Mouse (Mus musculus): Measurements from ENCODE around the gene Spire2. TPM values are rescaled to one million over a fixed set of nuclear protein-coding genes. Genes with fewer than 3 reads are reported as not detected.

The Spire2 gene
- polyA plus RNA-seq, 1 experiment from 2014 or later, result 5.1 TPM

DNA sequence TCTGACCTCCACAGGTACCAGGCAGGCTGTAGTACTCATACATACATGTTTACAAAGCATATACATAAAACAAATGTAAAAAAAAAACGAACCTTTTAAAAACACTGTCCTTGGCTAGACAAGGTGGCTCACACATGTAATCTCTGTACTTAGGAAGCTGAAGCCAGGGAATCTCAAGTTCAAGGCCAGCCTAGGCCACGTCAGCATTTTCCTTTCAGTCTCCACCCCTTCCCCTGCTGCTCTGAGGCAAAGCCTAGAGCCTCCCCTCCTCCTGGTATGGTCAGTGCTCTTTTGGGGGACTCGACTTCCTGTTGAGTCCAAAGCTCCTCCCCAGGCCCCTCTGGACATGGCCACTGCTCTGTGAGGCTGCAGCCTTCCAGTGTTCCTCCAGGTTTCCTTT lies 54.5 kb downstream of the Spire2 start:
- no peaks in the 10 kb centered on the region for H3K9me3 ChIP-seq
- no peaks in the 10 kb centered on the region for H3K4me1 ChIP-seq
- WGBS, result 72% methylated on average over 3 of the region's 3 CpGs
- ATAC-seq (ENCODE audit: insufficient number of reproducible peaks, insufficient read depth, low FRiP score, low TSS enrichment), result no peak
- no peak overlapping the region for H3K4me2 ChIP-seq (replicated peaks)
- H3K36me3 ChIP-seq, result peaks cover 97% of the 10 kb centered on the region
- no peak overlapping the region for H3K27ac ChIP-seq
- H3K27me3 ChIP-seq, result no peaks in the 10 kb centered on the region
- no peak overlapping the region for H3K4me3 ChIP-seq
- no peak overlapping the region for H3K9ac ChIP-seq

DNA sequence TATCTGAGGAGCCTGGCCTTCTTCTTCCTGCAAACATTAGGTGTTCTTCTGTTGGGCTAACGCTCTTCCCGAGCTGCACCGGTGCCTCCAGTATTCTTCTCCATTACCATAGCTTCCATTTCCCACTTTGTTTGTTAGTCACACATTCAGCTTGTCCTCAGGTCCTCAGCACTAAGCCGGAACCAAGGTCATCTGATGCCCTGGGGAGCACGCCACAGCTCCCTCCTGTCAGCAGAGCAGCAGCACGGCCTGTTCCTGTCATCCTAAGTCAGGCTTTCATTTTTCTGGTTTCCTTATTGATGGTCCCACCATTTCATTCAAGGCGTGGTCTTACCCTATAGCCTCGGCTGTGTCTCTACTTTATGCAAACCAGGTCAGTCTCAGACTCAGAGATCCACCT lies 55.3 kb downstream of the Spire2 start:
- Histone ChIP-seq H3K9ac (no peak overlapping the region), H3K9me3 (no peaks in the 10 kb centered on the region), H3K4me1 (no peaks in the 10 kb centered on the region), H3K4me3 (no peak overlapping the region), H3K27me3 (no peaks in the 10 kb centered on the region), H3K4me2 (replicated peaks) (no peak overlapping the region), H3K27ac (no peak overlapping the region), H3K36me3 (peaks cover 96% of the 10 kb centered on the region)
- ATAC-seq (ENCODE audit: insufficient number of reproducible peaks, insufficient read depth, low FRiP score, low TSS enrichment), result no peak
- 91% methylated on average over 8 of the region's 8 CpGs for whole genome bisulfite sequencing

DNA sequence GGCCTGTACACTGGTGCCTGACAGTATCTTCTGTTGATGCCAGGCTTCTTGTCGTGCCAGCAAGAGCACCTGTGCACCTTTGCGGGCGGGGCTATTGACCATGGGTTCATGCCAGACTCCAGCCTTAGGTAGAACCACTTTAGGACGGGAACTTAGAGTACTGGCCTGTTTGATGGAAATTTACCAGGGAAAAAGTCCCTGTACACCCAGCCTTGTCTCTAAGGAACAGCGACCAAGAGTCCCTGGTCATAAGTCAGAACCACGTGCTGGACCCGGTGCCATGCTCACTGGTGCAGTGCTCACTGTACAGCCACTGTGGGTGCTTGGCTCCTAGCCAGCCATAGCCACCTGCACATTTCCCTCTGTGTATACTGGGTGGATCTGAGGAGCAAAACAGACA lies 56.5 kb downstream of the Spire2 start:
- no peak overlapping the region for H3K4me3 ChIP-seq
- H3K9me3 ChIP-seq, result no peaks in the 10 kb centered on the region
- peaks cover 96% of the 10 kb centered on the region for H3K36me3 ChIP-seq
- no peaks in the 10 kb centered on the region for H3K27me3 ChIP-seq
- ATAC-seq (ENCODE audit: insufficient number of reproducible peaks, insufficient read depth, low FRiP score, low TSS enrichment), result no peak
- 95% methylated on average over 7 of the region's 7 CpGs for WGBS
- no peak overlapping the region for H3K9ac ChIP-seq
- no peaks in the 10 kb centered on the region for H3K4me1 ChIP-seq
- H3K4me2 ChIP-seq (replicated peaks), result no peak overlapping the region
- H3K27ac ChIP-seq, result no peak overlapping the region

DNA sequence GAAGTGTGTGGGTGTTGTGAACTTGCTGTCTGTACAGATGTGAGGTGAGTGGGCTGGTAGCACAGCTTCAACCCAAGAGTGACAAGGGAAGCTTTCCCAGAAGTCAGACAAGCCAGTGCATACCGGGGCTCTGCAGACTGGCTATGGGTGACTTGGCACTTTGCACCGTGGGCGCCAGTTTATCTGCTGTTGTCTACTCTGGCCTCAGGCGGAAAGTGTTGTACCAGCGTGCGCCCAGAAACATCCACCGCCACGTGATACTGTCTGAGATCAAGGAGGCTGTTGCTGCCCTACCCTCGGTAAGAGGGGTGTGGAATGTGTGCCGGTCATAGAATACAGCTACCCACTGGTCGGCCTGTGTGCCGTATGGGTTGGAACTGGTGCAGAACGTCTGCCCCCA lies 65.8 kb downstream of the Spire2 start:
- H3K36me3 ChIP-seq, result peaks cover 98% of the 10 kb centered on the region
- no peak overlapping the region for H3K9ac ChIP-seq
- no peaks in the 10 kb centered on the region for H3K9me3 ChIP-seq
- no peak overlapping the region for H3K4me3 ChIP-seq
- WGBS, result 94% methylated on average over 13 of the region's 13 CpGs
- H3K27me3 ChIP-seq, result no peaks in the 10 kb centered on the region
- H3K4me2 ChIP-seq (replicated peaks), result no peak overlapping the region
- H3K27ac ChIP-seq, result no peak overlapping the region
- ATAC-seq (ENCODE audit: insufficient number of reproducible peaks, insufficient read depth, low FRiP score, low TSS enrichment), result no peak
- no peaks in the 10 kb centered on the region for H3K4me1 ChIP-seq

DNA sequence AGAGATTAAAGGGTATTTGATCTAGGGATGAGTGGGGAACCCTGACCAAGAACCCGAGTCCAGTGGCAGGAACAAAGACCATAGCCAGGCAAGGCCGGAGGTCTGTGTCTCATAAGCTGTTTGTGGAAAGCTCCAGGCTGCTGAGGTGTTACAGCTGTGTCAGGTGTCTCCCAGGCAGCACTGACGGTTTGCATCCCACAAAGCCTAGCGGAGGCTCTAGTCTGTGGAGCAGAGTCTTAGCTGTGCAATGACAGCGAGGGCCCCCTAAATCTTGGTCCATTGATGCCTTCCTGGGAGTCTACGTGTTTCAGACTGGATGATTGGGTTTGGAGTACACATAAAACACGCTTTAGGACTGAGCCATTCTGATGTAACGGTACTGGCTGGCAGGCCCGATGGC lies 69.4 kb downstream of the Spire2 start:
- no peak overlapping the region for H3K27ac ChIP-seq
- no peaks in the 10 kb centered on the region for H3K27me3 ChIP-seq
- ATAC-seq (ENCODE audit: insufficient number of reproducible peaks, insufficient read depth, low FRiP score, low TSS enrichment), result no peak
- peaks cover 66% of the 10 kb centered on the region for H3K36me3 ChIP-seq
- H3K4me3 ChIP-seq, result no peak overlapping the region
- WGBS, result 89% methylated on average over 9 of the region's 9 CpGs
- H3K4me2 ChIP-seq (replicated peaks), result no peak overlapping the region
- no peaks in the 10 kb centered on the region for H3K9me3 ChIP-seq
- 0 out of 2 replicates have a peak, but pooled peaks cover 5% of the 10 kb centered on the region for H3K4me1 ChIP-seq
- no peak overlapping the region for H3K9ac ChIP-seq

DNA sequence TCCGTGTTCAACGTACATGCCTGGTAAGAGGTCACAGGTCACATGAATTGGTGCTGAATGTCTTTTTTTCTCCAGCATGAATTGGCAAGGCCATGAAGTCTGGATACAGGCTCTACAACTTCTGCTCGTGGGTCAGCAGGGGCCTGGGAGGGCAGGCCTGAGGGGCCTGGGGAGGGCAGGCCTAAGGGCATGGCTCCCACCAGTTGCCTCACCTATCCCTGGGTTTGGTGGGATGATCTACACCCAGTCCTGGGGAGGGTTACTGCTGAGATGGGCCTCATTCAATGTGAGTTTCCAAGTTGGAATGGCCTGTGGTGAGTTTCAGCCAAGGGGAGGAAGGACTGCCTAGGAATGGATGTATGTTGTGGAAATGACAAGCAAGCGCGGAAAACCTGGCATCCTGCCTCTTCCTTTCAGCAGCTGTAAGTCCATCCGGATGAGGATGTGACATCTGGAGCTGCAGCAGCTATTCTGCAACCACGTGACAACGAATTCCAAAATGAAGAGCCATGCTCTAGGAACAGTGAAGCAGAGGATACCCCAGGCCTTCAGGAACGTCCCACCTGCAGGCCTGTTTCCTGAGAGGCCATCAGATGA lies 70.3 kb downstream of the Spire2 start:
- no peaks in the 10 kb centered on the region for H3K9me3 ChIP-seq
- WGBS, result 88% methylated on average over 9 of the region's 9 CpGs
- 0 out of 2 replicates have a peak, but pooled peaks cover 5% of the 10 kb centered on the region for H3K4me1 ChIP-seq
- no peak for ATAC-seq (ENCODE audit: insufficient number of reproducible peaks, insufficient read depth, low FRiP score, low TSS enrichment)
- no peak overlapping the region for H3K4me2 ChIP-seq (replicated peaks)
- 0 out of 2 replicates have a peak, but pooled peaks cover 3% of the 10 kb centered on the region for H3K27me3 ChIP-seq
- H3K36me3 ChIP-seq, result peaks cover 57% of the 10 kb centered on the region
- no peak overlapping the region for H3K9ac ChIP-seq
- no peak overlapping the region for H3K4me3 ChIP-seq
- H3K27ac ChIP-seq, result no peak overlapping the region

DNA sequence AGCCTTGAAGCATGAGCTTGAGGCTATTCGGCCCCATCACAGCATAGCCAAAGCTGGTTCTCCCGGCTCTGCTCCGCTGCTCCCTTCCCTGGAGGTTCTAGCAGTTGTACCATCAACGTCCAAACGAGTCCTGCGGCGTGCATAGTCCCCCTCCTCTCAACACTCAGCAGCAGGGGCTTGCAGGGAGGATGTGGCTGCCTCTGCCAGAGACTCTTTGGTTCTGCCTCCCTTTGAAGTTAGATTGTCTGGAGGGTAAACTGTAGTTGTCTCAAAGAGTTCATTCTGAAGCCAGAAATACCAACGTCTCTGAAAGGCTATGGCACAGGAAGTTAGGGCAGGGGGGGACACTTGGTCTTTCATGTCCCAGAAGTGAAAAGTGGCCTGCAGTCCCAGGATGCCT lies 72.0 kb downstream of the Spire2 start:
- Histone ChIP-seq H3K9ac (no peak overlapping the region), H3K27ac (no peak overlapping the region), H3K27me3 (peaks cover 16% of the 10 kb centered on the region), H3K36me3 (peaks cover 40% of the 10 kb centered on the region), H3K9me3 (no peaks in the 10 kb centered on the region), H3K4me1 (0 out of 2 replicates have a peak, but pooled peaks cover 5% of the 10 kb centered on the region), H3K4me3 (no peak overlapping the region), H3K4me2 (replicated peaks) (no peak overlapping the region)
- no peak for ATAC-seq (ENCODE audit: insufficient number of reproducible peaks, insufficient read depth, low FRiP score, low TSS enrichment)
- 25% methylated on average over 8 of the region's 8 CpGs for WGBS

DNA sequence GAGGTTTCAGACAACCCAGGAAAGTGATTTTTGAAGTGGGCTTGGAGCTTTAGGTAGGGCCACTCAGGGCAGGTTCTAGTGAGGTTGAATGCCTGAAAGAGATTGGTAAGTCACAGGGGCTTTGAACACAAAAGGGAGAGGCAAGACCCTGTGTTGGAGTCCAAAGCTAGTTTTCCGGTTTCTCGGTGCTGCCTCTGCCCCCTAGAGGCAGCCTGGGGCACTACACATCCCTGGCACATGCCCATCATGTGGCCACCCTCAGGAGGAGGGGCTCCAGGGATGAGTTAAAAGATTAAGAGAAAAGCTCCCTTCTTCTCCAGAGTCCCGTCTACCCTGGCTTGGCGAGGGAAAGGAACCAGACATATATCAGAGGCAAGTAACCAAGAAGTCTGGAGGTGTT lies 74.3 kb downstream of the Spire2 start, which contains the start of gene Mc1r:
Mc1r (plus strand) TSS at position 322 of the 400 bp plus-strand sequence.
- ATAC-seq (ENCODE audit: insufficient number of reproducible peaks, insufficient read depth, low FRiP score, low TSS enrichment), result no peak
- Histone ChIP-seq H3K4me2 (replicated peaks) (no peak within 1 kb of the TSS), H3K4me1 (peaks cover 16% of the 10 kb centered on the region), H3K36me3 (peaks cover 18% of the 10 kb centered on the region), H3K9me3 (no peaks in the 10 kb centered on the region), H3K27ac (no peak within 1 kb of the TSS), H3K27me3 (peaks cover 37% of the 10 kb centered on the region), H3K4me3 (no peak within 1 kb of the TSS), H3K9ac (no peak within 1 kb of the TSS)
- 7% methylated on average over 4 of the region's 4 CpGs for WGBS

DNA sequence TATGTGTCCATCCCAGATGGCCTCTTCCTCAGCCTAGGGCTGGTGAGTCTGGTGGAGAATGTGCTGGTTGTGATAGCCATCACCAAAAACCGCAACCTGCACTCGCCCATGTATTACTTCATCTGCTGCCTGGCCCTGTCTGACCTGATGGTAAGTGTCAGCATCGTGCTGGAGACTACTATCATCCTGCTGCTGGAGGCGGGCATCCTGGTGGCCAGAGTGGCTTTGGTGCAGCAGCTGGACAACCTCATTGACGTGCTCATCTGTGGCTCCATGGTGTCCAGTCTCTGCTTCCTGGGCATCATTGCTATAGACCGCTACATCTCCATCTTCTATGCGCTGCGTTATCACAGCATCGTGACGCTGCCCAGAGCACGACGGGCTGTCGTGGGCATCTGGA lies 75.1 kb downstream of the Spire2 start:
- 94% methylated on average over 13 of the region's 13 CpGs for WGBS
- Histone ChIP-seq H3K36me3 (peaks cover 10% of the 10 kb centered on the region), H3K27me3 (peaks cover 45% of the 10 kb centered on the region), H3K4me3 (no peak overlapping the region), H3K9ac (no peak overlapping the region), H3K4me1 (peaks cover 23% of the 10 kb centered on the region), H3K4me2 (replicated peaks) (no peak overlapping the region), H3K9me3 (no peaks in the 10 kb centered on the region), H3K27ac (no peak overlapping the region)
- ATAC-seq (ENCODE audit: insufficient number of reproducible peaks, insufficient read depth, low FRiP score, low TSS enrichment), result no peak

DNA sequence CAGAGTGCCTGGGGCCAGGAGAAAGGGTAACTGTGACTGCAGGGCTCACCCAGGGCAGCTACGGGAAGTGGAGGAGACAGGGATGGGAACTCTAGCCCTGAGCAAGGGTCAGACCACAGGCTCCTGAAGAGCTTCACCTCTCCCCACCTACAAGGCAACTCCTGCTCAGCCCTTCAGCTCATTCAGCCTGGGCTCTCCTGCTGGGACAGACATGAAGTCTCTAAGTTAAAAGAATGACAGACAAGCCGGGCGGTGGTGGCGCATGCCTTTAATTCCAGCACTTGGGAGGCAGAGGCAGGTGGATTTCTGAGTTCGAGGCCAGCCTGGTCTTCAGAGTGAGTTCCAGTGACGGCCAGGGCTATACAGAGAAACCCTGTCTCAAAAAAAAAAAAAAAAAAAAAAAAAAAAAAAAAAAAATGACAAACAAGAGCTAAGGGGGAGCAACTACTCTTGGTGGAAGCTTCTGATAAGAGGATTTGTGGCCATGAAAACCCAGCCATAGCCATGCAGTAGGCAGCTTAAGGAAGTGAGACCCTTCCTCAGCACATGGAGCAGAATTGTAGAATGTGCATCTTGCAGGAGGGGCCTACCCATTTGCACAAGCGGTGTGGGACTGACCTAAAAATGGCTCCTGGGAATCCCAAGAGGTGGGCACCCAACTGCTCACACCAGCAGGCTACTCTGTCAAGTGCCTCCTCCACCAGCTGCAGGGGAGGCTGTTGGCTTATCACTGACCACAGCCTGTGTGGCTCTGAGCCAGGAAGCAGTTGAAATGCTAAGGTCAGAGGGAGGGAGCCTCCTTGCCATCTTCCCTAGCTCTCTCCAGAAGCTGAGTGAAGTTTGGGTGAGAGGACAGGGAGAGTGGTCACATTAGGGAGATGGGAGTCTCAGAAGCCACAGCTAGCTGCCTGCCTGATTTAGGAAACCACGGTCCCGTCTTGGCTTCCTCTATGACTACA lies 76.4 kb downstream of the Spire2 start:
- Histone ChIP-seq H3K36me3 (no peaks in the 10 kb centered on the region), H3K9me3 (no peaks in the 10 kb centered on the region), H3K9ac (no peak overlapping the region), H3K27ac (no peak overlapping the region), H3K27me3 (peaks cover 58% of the 10 kb centered on the region), H3K4me3 (no peak overlapping the region), H3K4me1 (peaks cover 28% of the 10 kb centered on the region), H3K4me2 (replicated peaks) (no peak overlapping the region)
- WGBS, result 63% methylated on average over 9 of the region's 9 CpGs
- ATAC-seq (ENCODE audit: insufficient number of reproducible peaks, insufficient read depth, low FRiP score, low TSS enrichment), result no peak

DNA sequence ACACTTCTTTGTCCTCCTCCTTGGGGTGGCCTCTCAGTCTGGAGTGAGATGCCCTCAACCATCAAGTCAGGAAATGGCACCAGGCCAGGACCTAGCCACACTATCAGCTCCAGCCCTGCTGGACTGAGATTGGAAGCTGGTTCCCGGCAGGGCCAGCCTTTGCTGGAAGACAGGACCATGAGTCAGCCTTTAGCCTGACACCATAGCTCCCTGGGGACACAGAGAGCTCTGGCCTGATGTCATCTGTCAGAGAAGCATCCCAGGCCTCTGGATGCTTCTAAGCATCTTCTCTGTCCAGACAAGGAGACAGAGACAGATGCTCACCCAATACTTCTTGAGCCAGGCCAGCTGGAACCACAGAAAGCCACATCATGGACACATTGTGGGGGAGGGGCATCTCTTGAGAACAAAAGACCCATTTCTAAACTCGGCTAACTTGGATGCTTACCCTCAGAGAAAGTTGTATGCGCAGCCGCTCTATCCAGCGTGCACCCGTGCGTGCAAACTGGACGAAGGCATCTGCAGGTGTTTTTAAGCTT lies 77.6 kb downstream of the Spire2 start:
- no peak overlapping the region for H3K9ac ChIP-seq
- H3K27me3 ChIP-seq, result peaks cover 61% of the 10 kb centered on the region
- no peaks in the 10 kb centered on the region for H3K36me3 ChIP-seq
- H3K9me3 ChIP-seq, result no peaks in the 10 kb centered on the region
- H3K4me2 ChIP-seq (replicated peaks), result peak overlapping the region; percentile 61
- 53% methylated on average over 8 of the region's 8 CpGs for WGBS
- peak overlapping the region; percentile 46; the same call in 1 of the 2 replicates for H3K4me3 ChIP-seq
- H3K27ac ChIP-seq, result 0 out of 2 replicates have a peak overlapping the region, but pooled peaks have one; percentile 5
- peaks cover 23% of the 10 kb centered on the region for H3K4me1 ChIP-seq
- no peak for ATAC-seq (ENCODE audit: insufficient number of reproducible peaks, insufficient read depth, low FRiP score, low TSS enrichment)
